Mouse (Mus musculus) bone marrow, adult 2 months (tissue): ENCODE results near the gene Wdtc1.

ENCODE experiments used
- CTCF ChIP-seq: fragments of 200-500 bp; IDR thresholded peaks from 2 replicates; pipeline ENCODE4 v1.5.1; 2011; ENCODE audit warnings: low read length, control low read depth; ENCODE audit not compliant: control insufficient read depth, insufficient read depth
- POLR2A ChIP-seq: fragments of 200-500 bp; IDR thresholded peaks from 2 replicates; pipeline ENCODE4 v1.6.1; 2011; ENCODE audit warnings: low read depth, mild to moderate bottlenecking, control low read depth, low read length, borderline replicate concordance; ENCODE audit not compliant: control insufficient read depth

DNA sequence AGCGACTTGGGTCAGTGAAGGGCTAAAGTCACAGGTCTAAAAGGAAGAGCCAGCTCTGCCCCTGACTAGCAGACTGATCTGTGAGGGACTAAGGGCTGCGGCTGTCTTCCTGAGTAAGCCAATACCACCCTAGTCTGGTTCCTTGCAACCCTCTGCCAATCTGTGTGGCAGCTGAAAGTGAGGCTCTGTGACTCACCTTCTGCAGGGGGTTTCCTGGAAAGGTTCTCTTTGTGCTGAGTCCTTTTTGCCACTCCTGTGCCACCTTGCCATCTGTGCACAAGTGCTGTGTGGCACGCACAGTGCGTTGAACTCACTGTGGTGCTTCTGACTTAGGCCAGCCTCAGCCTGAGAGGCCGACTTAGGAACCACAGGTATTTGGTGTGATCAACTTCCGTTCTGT, 46.2 kb upstream of the Wdtc1 start:
- no peak for TF ChIP-seq CTCF
- TF ChIP-seq POLR2A: no peak
